Mouse (Mus musculus) kidney, adult 9 months (tissue): ENCODE measurements around the gene Tmem165.

ENCODE experiments used
- DNase-seq: peaks from one replicate; pipeline ENCODE4 v3.0.0; 2022

Tmem165 gene

GRCm38 (mm10) chr5:76183750-76184261, at the start of gene Tmem165:
TSS of gene Tmem165 (plus strand) at chr5:76183880.
- DNase-seq, result peak; percentile 94

- DNase-seq, result no peak
These were observed 48.0 kb upstream of the Tmem165 start for GRCm38 (mm10) chr5:76135644-76136043.

GRCm38 (mm10) chr5:76136271-76136670, 47.4 kb upstream of the Tmem165 start:
- DNase-seq, result no peak

GRCm38 (mm10) chr5:76137586-76137985, 46.1 kb upstream of the Tmem165 start:
- no peak for DNase-seq

- DNase-seq, result no peak
These were observed 45.6 kb upstream of the Tmem165 start for GRCm38 (mm10) chr5:76138071-76138470.

GRCm38 (mm10) chr5:76138512-76138911, 45.2 kb upstream of the Tmem165 start:
- DNase-seq, result no peak

GRCm38 (mm10) chr5:76139171-76139671, 44.5 kb upstream of the Tmem165 start:
- peak; percentile 20 for DNase-seq

GRCm38 (mm10) chr5:76139808-76140729, 43.6 kb upstream of the Tmem165 start, which contains the start of gene Srd5a3:
TSS of gene Srd5a3 (plus strand) at chr5:76140271.
- peak; percentile 97 for DNase-seq

- DNase-seq, result no peak
These were observed 43.0 kb upstream of the Tmem165 start for GRCm38 (mm10) chr5:76140730-76141066.

GRCm38 (mm10) chr5:76143356-76143755, 40.3 kb upstream of the Tmem165 start:
- no peak for DNase-seq

- DNase-seq, result no peak
These were observed 37.3 kb upstream of the Tmem165 start for GRCm38 (mm10) chr5:76146401-76146800.

- DNase-seq, result no peak
These were observed 34.2 kb upstream of the Tmem165 start for GRCm38 (mm10) chr5:76149436-76149835.

GRCm38 (mm10) chr5:76152956-76153355, 30.7 kb upstream of the Tmem165 start:
- no peak for DNase-seq

GRCm38 (mm10) chr5:76153430-76153829, 30.2 kb upstream of the Tmem165 start:
- no peak for DNase-seq

GRCm38 (mm10) chr5:76154434-76155165, 29.1 kb upstream of the Tmem165 start:
- peak; percentile 17 for DNase-seq

- no peak for DNase-seq
These were observed 24.1 kb upstream of the Tmem165 start for GRCm38 (mm10) chr5:76159555-76159954.

GRCm38 (mm10) chr5:76160086-76160485, 23.6 kb upstream of the Tmem165 start:
- DNase-seq, result no peak

GRCm38 (mm10) chr5:76161491-76161890, 22.2 kb upstream of the Tmem165 start:
- no peak for DNase-seq

GRCm38 (mm10) chr5:76162926-76163325, 20.8 kb upstream of the Tmem165 start:
- DNase-seq, result no peak

- DNase-seq, result no peak
These were observed 19.8 kb upstream of the Tmem165 start for GRCm38 (mm10) chr5:76163828-76164390.

- no peak for DNase-seq
These were observed 18.9 kb upstream of the Tmem165 start for GRCm38 (mm10) chr5:76164827-76165226.

- no peak for DNase-seq
These were observed 13.2 kb upstream of the Tmem165 start for GRCm38 (mm10) chr5:76170522-76170921.

GRCm38 (mm10) chr5:76171039-76171438, 12.6 kb upstream of the Tmem165 start:
- no peak for DNase-seq
